Mouse (Mus musculus): ENCODE data around the gene Rhd.
"Not testable (repeated sequence)": the region's sequence is repeated elsewhere in the genome, so short reads cannot be mapped to it uniquely, and the experiment has no call there.

DNA sequence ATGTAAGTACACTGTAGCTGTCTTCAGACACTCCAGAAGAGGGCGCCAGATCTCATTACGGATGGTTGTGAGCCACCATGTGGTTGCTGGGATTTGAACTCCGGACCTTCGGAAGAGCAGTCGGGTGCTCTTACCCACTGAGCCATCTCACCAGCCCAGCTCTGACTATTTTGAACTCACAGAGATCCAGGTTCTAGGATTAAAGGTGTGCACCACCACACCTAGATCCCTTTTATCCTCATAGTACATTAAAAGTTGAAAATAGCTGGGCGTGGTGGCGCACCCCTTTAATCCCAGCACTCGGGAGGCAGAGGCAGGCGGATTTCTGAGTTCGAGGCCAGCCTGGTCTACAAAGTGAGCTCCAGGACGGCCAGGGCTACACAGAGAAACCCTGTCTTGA, 38.5 kb upstream of the Rhd start:
- not testable (repeated sequence) for TF ChIP-seq CTCF (IDR thresholded peaks at IDR 0.05; ENCODE audit: borderline replicate concordance, control insufficient read depth, extremely low read depth, insufficient read depth, low read length, poor library complexity); POLR2A (IDR thresholded peaks at IDR 0.05; ENCODE audit: control insufficient read depth, extremely low read depth, insufficient read depth, low read length, poor library complexity)
